Mouse (Mus musculus) bone marrow, adult 2 months (tissue): ENCODE measurements around the gene Insrr.

Experiments used
- CTCF ChIP-seq: fragments of 200-500 bp; IDR thresholded peaks from 2 replicates; pipeline ENCODE4 v1.5.1; 2011; ENCODE audit warnings: low read length, control low read depth; ENCODE audit not compliant: control insufficient read depth, insufficient read depth
- POLR2A ChIP-seq: fragments of 200-500 bp; IDR thresholded peaks from 2 replicates; pipeline ENCODE4 v1.6.1; 2011; ENCODE audit warnings: low read depth, mild to moderate bottlenecking, control low read depth, low read length, borderline replicate concordance; ENCODE audit not compliant: control insufficient read depth

- TF ChIP-seq CTCF (no peak), POLR2A (no peak)
Observed at GRCm38 (mm10) chr3:87768431-87768830, 28.3 kb upstream of the Insrr start.
